Mouse (Mus musculus) bone marrow macrophage, adult 2 months (primary cell): ENCODE results near the gene Haus4. TPM values are rescaled to one million over a fixed set of nuclear protein-coding genes. Genes with fewer than 3 reads are reported as not detected.

ENCODE experiments used
- H3K27ac ChIP-seq: 2 replicates; pipeline ENCODE4 v1.5.1; 2012; ENCODE audit warnings: low read depth, low read length; ENCODE audit not compliant: insufficient read depth
- H3K4me1 ChIP-seq: 2 replicates; pipeline ENCODE4 v1.6.1; 2012; ENCODE audit warnings: low read length; ENCODE audit not compliant: control insufficient read depth, insufficient read depth
- H3K4me3 ChIP-seq: 2 replicates; pipeline ENCODE4 v1.5.1; 2012; ENCODE audit warnings: mild to moderate bottlenecking, low read length, moderate library complexity; ENCODE audit not compliant: insufficient read depth
- CTCF ChIP-seq: IDR thresholded peaks from 2 replicates; pipeline ENCODE4 v1.5.1; 2012; ENCODE audit warnings: low read depth, mild to moderate bottlenecking, low read length, moderate library complexity
- POLR2A ChIP-seq: IDR thresholded peaks from 2 replicates; pipeline ENCODE4 v1.6.1; 2012; ENCODE audit warnings: mild to moderate bottlenecking, low read depth, low read length, borderline replicate concordance
- polyA plus RNA-seq: library from polyadenylated mRNA; stranded (reverse); fragments of >200 nt; gene quantifications from 2 replicates; pipeline ENCODE4 v1.2.4, GENCODE M21; 2012; ENCODE audit not compliant: missing spikeins, insufficient read depth, insufficient read length

Haus4 gene
- polyA plus RNA-seq, 1 experiment: 29.3 TPM

DNA sequence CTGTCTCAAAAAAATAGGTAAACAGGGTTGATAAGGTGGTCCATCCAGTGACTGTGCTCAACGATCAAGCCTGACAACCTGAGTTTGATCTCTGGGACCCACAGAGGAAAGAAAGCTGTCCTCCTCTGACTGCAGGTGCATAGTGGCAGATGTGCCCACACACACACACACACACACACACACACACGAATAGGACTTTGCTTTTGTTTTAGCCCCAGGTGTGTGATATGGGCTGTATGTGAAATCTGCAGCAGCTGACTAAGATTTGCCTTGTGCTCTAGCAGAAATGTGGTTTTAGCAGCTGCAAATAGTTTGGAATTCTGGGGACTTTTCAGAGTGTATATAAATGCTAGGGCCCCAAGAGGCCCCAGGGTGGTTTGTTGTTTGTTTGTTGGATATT, 55.1 kb downstream of the Haus4 start:
- no peaks in the 10 kb centered on the region for H3K4me1 ChIP-seq
- TF ChIP-seq CTCF (no peak), POLR2A (no peak)
- no peak overlapping the region for H3K4me3 ChIP-seq
- H3K27ac ChIP-seq: no peak overlapping the region

DNA sequence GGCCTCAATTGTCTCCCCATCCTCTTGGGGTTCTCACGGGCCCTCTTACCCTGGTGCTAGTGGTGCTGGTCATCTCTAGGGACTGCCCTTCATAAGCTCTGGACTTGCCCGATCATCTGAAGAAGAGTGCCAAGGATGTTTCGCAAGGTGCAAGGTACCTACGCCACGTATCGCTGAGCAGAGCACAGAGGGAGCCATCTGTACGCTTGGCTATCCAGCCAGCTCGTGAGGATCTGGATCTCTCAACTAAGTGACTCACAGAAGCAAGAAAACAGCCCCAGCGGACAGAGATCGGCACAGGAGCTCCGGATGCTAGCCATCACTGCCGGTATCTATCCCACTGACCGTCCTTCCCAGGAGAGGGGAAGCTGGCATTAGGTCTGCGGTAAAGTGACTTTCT, 57.7 kb downstream of the Haus4 start:
- H3K27ac ChIP-seq: no peak overlapping the region
- no peak for TF ChIP-seq POLR2A
- TF ChIP-seq CTCF: no peak
- peaks cover 15% of the 10 kb centered on the region for H3K4me1 ChIP-seq
- no peak overlapping the region for H3K4me3 ChIP-seq

DNA sequence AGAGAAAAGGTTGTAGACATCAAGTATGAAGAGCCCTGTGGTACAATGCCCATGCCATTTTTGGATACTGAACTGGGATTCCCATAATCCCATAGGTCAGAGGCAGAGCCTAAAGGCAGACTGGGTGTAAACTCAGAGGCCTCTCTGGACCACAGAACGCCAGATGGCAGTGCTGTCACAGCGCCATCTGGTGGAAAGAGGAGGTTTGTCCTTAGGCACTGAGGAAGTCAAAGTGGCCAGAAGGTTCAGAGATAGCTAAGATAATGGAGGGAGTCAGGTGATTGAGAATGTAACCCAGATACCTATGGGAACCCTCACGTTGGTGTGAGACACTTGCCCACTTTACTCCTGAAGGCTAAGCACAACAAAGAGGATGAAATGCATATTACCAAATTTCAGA, 60.2 kb downstream of the Haus4 start:
- Histone ChIP-seq H3K4me3 (no peak overlapping the region), H3K27ac (no peak overlapping the region), H3K4me1 (peaks cover 15% of the 10 kb centered on the region)
- TF ChIP-seq POLR2A (no peak), CTCF (peak; percentile 86)

DNA sequence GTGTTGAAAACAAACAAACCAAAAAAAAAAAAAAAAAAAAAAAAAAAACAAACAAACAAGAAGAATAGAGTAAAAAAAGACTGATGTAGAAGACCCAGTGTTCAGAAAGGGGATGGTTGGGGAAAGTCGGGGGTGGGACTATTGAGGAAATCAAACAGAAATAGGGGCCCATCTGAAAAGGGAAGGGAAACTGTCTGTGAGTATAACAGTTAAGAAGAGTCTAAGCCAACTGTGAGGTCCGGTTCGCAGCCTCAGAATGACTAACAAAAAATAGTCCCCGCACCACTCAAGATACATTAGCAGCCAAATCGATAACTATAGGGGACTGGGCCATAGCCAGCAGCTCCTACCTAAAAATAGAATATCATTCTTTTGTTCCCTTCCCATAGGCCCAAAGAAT, 61.2 kb downstream of the Haus4 start:
- Histone ChIP-seq H3K4me1 (peaks cover 15% of the 10 kb centered on the region), H3K4me3 (no peak overlapping the region), H3K27ac (no peak overlapping the region)
- TF ChIP-seq CTCF (no peak), POLR2A (no peak)

DNA sequence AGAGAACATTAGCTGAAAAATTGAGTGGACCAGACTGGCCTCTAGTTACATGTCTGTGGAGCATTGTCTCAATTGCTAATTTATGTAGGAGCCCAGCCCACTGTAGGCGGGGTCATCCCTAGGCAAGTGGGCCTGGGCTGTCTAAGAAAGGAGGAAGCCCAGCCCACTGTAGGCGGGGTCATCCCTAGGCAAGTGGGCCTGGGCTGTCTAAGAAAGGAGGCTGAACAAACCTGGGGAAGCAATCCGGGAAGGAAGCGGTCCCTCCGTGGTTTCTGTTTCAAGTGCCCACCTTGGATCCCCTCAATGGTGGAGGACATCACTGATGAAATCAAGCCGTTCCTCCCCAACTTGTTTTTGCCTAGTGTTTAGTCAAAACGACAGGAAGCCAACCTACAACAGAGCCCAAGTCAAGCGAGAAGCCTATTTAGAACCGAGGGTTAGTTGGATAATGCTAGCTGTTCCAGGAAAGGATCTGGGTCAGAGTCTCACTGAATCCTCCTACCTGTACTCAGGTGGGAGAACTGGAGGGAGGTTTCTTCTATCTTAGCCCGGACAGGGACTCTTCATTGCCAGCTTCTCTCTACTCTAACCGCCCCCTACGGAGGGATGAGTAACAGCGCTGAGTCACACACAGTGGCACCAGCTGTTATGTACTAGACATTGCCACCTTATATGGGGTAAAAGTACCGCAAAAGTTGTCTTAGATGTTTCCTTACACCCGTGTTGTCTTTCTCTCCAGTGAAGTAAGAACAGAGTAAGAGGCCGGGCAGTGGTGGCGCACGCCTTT, 61.9 kb downstream of the Haus4 start:
- Histone ChIP-seq H3K27ac (no peak overlapping the region), H3K4me1 (peaks cover 15% of the 10 kb centered on the region), H3K4me3 (peak overlapping the region; percentile 40)
- TF ChIP-seq POLR2A (no peak), CTCF (no peak)

Other genes with a start within 250 kb of the Haus4 start
- 84.0 and 93.1 TPM in 2 replicates for gene Oxa1l, start 193.8 kb downstream of the Haus4 start, polyA plus RNA-seq
- gene Slc7a7, start 136.8 kb downstream of the Haus4 start, polyA plus RNA-seq: 30.9 and 32.7 TPM in 2 replicates
- 88.5 and 89.7 TPM in 2 replicates for gene Mrpl52, start 127.7 kb downstream of the Haus4 start, polyA plus RNA-seq
- gene Mmp14, start 123.0 kb downstream of the Haus4 start, polyA plus RNA-seq: 20.2 and 24.9 TPM in 2 replicates
- 64.2 and 81.2 TPM in 2 replicates for gene Lrp10, start 90.5 kb downstream of the Haus4 start, polyA plus RNA-seq
- not detected in 2 replicates for gene Rem2, start 78.5 kb downstream of the Haus4 start, polyA plus RNA-seq
- 14.7 and 16.1 TPM in 2 replicates for gene Prmt5, start 37.1 kb downstream of the Haus4 start, polyA plus RNA-seq
- 0.84 and 0.91 TPM in 2 replicates for gene Ajuba, start 22.9 kb upstream of the Haus4 start, polyA plus RNA-seq
- 4.1 and 8.3 TPM in 2 replicates for gene 4931414P19Rik, start 51.4 kb upstream of the Haus4 start, polyA plus RNA-seq
- gene Psmb5, start 63.4 kb upstream of the Haus4 start, polyA plus RNA-seq: 99.1 and 108 TPM in 2 replicates
- gene Psmb11, start 66.8 kb upstream of the Haus4 start, polyA plus RNA-seq: not detected in 2 replicates
- not detected in 2 replicates for gene Gm17606, start 86.3 kb upstream of the Haus4 start, polyA plus RNA-seq
- 0.48 and 0.71 TPM in 2 replicates for gene Cdh24, start 86.7 kb upstream of the Haus4 start, polyA plus RNA-seq
- gene 1700123O20Rik, start 131.6 kb upstream of the Haus4 start, polyA plus RNA-seq: 30.2 and 32.8 TPM in 2 replicates
- gene Acin1, start 132.3 kb upstream of the Haus4 start, polyA plus RNA-seq: 226 and 268 TPM in 2 replicates
- gene Gm29776, start 144.2 kb upstream of the Haus4 start, polyA plus RNA-seq: not detected in 2 replicates
- 0.87 and 0.90 TPM in 2 replicates for gene Cebpe, start 157.6 kb upstream of the Haus4 start, polyA plus RNA-seq
- gene Slc7a8, start 227.3 kb upstream of the Haus4 start, polyA plus RNA-seq: 35.7 and 42.6 TPM in 2 replicates